Mouse (Mus musculus) embryo, embryonic 10 days (tissue): Measurements from ENCODE around the gene Slit1.

Source experiments
- DNase-seq: peaks from one replicate; pipeline ENCODE4 v3.0.0-alpha.2; 2015; ENCODE audit warnings: low spot score

The Slit1 gene

DNA sequence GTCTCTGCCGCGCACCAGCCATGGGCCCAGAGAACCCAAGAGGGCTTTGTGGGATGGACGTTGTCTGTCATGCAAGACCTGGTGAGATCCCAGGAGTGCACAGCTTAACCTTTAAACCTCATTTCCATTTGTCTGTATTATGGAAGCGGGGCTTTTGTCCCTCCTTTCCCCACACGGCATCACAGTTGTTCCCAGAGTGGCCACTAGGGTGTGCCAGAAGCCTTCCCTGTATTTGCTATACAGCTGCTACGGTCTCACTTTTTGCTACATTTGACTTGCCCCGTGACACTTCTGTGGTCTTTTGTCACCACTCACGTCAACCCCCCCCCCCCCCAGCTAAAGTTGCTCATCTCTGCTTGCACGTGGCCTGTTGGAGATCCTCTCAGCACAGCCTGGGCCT lies 87.5 kb downstream of the Slit1 start:
- DNase-seq: peak; percentile 88

DNA sequence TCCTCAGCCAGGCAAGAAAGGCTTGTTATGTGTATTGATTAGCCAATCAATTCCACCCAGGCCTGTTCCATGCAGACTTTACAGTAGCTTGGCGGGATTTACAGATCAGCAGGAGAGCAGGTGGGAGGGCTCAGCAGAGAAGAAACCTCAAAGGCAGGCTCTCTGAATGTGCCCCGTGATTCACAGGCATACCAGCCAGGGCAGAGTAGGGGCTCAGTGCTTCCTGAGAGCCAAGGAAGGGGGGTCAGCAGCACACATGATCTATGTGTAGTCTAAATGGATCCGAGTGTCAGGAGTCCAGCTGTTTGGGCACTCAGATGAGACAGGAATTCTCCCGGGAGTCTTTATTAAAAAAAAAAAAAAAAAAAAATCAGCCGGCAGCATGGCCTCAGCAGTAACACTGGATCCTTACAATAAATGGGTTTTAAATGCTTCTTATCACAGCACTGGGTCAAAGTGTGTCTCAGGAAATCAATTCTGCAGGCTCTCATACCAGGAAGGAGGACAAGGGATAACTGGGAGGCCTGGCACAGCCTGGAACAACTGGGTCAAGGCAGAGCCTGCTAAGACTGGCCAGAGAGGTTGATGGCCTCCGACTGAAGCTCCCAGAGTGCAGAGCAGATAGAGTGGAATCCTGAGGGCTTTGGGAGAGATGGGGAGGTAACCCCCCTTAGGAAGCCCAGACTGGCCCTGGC lies 88.2 kb downstream of the Slit1 start:
- DNase-seq: no peak

DNA sequence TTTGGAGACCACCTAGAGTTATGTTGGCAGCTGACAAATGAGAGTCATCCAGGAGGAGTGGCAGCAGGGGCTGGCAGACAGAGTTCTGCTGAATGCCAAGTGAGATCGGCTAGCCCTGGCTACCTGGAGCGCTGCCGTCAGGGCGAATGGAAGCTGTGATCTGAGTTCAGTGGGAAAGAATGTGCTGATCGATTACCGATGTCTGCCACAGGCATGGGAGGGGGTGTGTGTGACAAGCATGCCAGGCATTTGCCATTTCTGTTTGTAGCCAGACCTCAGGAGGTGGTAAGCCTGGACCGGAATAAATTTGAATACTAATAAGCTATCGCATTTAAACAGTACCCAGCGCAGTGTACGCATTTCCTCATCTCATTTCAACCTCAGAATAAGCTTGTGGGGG lies 91.5 kb downstream of the Slit1 start:
- no peak for DNase-seq

DNA sequence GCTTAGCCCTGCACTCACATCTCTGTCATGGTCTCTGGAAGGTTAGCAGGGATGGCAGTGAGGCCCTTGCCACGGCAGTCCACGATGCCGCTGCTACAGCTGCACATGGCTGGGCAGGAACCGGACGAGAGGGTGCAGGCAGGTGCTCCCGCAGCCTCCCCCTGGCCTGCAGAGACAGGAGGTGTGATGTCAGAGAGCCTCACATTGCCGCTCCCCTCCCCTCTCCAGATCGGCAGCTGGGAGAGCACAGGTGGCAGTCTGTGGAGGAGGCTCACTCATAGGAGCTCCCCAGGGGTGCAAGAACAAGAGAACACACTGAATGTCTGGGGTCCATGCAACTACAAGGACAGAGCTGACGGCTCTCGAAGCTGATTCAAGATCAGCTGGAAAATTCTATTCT lies 94.1 kb downstream of the Slit1 start:
- DNase-seq: no peak

DNA sequence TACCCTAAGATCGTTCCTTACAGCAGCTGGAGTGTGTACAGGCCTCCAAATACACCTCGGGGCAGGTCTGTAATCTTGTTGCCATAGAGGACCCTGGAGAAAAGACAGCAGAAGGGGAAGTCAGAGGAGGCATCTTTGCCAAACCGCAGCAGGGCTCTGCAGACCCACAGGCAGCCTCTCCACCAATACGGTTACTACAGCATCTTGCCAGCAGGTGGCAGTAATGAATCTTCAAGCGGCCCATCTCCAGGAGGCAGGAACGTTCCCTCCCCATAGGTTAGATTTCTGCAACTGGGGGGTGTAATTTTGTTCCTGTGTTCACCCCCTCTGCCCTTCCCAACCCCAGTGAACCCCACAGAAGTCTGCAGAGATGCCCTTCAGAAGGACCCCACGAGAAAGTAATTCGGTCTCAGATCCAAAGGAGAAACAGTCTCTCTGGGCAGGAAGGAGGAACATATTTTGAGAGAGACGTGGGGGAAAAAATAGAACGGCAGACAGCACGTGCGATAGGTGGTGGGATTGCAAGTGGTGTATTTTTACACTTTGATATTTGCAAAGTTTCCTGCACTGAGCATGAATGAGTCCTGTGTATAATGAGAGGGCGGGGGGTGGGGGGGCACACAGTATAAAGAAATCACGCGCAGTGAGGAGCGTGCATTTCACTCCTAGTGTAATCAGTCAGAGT lies 96.4 kb downstream of the Slit1 start:
- peak; percentile 85 for DNase-seq

DNA sequence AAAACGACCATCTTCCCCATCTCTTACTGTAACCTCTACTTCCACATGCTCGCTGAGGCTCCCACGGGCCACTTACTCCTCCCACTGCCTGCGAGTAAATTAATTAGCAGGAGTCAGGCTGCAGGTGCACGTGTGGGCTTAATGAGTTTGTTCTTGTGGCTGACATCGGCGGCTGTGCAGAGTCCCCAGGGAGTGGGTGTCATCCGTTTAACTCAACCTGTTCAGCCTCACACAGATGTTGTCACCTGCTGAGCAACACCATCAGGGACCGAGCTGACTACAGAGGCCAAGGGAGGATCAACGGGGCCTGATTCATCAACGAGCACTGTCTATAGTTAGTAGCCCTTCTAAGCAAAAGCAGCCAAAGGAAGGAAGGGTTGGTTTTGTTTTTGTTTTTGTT lies 100.5 kb downstream of the Slit1 start:
- no peak for DNase-seq

DNA sequence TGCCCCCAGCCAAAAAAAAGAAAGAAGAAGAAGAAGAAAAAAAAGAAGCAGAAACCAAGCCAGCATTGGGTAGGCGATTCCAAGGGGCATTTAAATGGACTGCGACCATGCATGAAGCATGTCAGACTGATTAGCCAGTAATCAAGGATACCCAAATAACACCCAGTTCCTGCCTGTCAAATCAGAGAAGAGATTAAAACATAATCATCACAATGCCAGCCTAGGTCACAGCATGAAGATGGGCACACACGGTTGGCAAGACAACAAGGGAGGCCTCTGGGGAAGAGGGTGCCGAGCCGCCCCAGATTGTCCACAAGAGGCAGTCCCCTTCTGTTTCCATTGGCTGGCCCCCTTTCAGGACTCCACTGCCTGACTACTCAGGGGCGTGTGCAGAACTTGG lies 108.5 kb downstream of the Slit1 start:
- no peak for DNase-seq

DNA sequence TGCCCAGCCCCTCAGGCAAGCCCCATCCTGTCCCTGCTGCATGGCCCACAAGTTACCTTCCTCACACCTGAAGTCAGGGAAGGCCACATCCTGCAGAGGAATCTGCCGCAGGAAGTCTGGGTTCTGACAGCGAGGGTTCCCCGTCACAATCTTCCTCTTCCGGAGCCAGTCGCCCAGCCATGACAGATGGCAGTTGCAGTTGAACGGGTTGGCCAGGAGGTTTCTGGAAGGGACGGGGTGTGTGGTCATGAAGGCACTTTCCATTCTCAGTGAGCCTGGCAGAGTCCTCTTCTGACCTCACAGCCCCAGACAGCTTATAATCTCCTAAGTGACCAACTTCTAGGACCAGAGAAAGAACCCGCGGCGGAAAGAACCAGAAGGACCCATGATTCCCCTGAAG lies 109.4 kb downstream of the Slit1 start:
- no peak for DNase-seq

DNA sequence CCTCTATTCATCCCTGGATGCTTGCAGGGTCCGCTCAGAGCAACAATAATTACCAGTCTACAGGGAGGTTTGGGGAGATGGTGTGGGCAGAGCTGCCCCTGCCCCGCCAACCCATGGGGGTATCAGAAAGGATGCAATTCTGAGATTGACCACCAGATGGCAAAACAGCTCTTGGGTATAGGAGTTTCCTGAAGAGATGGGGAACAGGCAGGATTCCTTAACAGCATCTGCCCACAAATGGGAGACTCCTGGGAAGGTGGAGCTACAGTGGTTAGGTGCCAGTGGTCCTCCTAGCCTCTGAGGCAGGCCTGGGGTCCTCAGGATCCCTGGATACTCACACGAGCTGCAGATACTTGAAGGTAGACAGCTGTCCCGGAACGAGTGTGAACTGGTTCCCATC lies 113.9 kb downstream of the Slit1 start:
- peak; percentile 84 for DNase-seq

DNA sequence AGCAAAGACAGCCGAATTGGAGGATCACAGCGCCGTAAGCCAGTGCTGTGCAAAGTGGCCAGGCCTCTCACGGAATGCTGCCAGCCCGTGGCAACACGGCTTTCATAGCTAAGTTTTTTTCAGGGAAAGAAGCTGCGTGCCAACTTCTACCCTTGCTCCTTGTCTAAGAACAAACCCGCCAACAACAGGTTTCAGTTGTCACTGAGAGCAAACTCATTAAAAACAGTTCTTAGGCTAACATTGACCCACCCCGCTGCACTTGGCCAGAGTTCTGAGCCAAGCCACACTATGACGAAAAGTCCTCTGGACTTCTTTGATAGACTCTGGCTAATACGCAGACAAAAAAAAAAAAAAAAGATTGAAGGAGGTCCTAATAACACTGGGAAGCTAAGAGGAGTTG lies 114.5 kb downstream of the Slit1 start:
- no peak for DNase-seq

DNA sequence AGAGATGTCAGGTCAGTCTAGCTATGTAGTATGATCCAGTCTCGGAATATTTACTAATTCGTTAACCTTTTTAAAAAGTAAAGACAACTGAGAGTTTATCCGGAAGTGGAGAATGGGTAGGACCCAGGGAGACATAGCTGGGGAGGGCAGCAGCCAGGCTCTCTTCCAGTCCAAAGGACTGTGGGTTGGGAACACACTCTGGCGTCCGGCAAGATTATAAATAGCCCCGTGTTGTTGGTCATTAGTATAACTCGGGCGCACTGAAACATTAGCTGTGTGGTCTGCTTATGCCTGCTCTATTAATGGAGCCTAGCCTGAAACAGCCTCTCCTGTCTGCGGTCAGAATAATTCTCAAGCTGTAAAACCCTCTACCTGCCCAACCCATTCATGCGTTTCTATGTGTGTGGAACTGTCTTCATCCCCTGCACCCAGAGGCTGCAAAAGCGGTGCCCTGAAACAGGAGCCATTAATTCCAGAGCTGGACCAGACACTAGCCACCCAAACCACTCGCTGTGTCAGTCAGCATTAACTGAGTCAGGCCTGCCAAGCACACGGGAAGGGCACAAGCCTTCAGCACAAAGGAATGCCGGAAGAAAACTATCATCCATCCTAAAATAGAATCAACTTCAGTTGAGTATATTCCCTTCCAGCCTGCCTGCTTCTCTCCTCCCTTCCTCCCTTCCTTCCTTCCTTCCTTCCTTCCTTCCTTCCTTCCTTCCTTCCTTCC lies 122.9 kb downstream of the Slit1 start:
- no peak for DNase-seq

DNA sequence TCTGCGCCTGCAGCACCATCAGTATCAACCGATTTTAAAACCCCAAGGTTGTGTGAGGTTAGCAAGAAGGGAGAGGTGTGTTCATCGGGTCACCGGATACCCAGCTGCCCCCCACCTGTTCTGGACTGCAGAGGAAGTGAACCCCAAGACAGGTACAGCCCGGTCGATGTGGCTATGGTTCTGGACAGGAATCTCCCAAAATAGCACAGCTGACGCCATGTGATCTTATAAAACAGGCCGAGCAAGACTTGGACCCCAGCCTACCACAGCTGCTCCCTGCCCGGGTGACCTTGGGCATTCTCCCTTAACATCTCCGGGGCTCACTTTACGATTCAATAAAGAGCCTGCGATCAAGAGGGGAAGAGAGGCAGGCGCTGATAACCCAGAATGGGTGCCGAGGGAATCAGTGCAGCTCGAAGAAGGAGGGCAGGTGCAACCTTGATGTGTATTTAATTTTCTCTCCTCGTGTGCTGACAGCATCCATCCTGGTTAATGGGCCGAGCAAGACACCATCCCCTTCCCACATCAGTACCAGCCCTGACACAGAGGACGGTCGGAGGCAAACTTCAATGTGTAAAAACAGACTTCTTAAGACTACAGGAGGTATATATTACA lies 124.6 kb downstream of the Slit1 start:
- no peak for DNase-seq

DNA sequence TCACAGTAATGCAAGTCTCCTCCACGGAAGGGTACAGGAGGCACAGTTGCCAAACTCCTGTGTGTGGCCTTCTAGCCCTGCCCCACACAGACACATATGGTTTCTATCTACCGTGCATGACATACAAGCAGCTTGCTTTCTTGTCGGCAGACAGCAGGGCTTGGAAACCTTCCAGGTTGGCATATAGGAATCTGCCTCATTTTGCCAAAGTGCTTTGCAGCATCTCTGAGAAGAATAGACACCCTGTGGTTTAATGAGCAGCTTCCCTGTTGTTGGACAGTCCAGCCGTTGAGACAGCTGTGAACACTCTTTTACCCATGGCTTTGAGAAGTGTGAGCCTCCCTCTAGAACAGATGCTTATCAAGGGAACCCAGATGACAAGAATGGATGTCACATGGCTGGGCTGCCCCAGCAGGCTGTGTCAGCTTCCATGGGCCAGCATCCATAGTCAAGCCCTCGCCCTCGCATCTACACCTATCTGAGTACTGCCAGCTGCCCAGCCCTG lies 125.3 kb downstream of the Slit1 start:
- peak; percentile 37 for DNase-seq

DNA sequence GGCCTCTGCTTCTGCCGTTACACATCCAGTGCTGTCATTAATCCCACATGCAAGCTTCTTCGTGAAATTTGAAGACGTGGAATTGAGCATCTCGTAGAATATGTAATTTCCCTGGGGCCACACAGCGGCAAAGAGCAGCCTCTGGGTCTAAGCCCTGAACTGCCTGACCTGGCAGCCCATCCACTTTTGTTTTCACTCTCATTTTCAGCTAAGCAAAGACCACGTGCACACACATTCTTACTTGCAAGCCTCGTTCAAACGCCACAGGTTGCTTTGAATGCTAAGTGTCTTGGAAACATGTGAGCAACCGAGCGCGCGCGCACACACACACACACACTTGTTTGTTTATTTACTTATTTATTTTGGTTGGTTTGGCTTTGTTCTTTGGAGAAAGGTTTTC lies 126.4 kb downstream of the Slit1 start:
- no peak for DNase-seq

DNA sequence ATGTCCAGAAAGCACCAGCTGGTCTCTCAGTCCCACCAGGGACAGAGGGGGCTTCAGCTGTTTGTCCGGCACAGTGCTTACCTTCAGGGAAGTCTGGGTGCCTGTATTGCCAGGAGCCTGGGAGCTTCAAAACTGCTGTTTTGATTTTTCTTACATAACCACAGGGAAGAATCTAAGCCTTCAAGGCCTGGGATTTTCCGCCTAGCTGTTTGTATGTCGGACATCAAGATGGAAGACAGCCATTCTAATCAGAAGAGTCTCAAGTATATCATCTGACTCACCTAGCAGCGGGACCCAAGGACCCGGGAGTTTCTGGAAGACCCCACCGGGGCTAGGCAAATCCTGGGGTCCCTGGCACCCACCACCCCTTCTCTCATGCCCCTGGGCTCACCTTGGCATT lies 127.2 kb downstream of the Slit1 start:
- no peak for DNase-seq

DNA sequence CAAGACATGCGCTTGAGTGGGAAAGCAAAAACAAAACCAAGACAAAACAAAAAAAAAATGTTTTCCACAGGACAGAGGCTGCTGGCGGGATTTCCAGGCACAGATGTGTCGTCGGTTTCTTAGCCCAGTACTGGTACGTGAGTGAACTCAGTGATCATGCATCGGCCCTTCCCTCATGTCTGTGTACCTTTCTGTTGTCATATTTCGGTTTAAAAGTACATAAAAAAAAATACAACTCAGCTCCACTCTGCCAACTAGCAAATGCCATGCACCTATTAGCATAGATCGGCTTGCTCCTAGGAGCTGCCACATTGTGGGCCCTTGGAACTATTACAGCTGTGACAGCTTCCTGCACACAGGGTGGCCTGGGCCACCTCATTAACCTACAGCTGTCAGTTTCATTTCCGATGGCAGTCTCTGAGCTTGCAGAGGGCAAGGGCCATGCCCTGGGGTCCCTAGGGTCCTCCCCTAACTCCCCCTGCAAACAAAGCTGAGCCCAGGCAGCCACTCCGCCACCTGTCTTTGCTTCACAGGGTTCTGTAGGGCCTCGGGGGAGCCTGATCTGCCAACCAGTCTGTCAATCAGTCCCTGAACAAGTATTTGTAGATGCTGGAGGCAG lies 127.8 kb downstream of the Slit1 start:
- peak; percentile 80 for DNase-seq

DNA sequence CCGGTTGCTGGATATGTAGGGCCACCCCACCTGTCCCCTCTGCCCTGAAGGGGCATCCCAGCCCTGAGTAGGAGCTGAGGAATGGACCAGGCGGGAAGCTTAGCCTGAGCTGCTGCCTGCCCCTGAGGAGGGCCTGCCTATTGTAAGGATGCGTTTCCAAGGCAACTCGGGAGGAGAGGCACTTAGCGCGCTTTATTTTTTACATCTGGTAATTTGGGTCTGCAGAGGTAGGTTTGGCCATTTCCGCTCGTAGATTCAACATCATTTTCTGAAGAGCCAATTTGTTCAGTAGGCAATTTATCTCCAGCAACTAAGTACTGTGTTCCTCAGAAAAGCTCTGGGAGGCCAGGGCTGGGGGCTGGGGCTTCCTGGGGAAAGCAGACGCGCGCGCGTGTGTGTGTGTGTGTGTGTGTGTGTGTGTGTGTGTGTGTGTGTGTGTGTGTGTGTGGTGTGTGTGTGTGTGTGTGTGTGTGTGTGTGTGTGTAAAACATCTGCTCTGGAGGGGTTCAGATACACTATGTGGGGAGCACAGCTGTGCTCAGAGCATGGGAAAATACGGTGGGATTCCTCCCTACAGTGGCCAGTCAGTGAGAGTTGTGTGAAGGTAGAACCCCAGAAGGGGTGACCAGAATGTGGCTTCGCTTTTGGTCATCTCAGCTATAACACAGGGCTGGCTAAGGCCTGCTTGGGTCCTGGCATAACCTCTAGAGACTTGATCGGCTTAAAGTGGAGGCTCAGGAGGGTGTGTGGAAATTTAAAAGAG lies 130.0 kb downstream of the Slit1 start:
- peak; percentile 75 for DNase-seq

DNA sequence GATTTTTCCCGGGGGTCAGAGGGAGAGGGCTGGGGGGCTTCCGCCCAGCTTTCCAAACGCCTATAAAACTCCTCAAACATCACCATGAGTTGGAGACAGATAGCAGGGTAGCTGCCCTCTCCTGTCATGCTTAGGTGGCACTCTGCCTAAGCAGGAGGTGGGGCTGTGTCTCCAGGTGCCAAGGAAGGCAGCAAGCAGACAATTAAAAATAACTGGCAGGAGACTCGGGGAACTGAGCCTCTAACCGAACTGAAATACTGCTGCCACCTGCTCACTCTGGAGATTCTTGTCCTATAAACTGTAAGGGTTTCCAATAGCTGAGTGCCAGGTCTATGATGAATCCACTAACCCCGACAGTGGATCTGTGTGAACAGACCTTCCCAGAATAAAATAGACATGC lies 131.8 kb downstream of the Slit1 start:
- DNase-seq: no peak

DNA sequence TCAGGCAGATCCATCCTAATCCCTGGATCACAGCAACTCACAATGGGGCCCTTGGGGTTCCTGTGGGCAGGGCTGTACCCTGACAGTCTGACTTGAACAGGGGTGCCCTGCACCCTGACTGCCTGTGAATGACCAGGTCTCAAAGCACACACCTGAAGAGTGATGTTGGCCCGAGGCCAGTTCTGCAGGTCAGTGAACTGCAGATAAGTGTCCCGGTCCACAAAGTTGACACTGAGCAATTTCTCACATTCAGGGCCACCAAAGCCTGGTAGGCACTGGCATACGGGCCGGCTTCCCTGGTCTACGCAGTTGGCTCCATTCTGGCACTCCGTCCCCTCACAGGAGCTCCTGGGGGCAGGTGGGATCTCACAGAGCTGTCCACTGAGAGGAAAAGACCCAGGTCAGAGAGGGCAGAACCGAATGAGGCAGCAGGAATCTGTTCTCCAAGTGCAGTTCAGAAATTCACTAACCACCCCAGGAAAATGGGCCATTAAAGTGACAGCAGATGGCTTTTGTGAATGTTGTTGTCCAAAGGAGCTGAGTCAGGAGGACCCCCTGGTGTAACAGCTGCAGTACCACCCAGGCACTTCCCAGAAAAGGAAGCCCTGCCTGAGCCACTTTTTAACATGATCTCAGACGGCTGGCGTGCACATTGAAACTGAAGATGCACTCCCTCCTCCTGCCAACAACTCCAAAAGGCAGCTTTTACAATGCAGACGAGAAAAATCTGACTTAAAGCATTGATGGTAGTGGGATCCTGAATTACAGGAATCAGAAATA lies 137.1 kb downstream of the Slit1 start:
- no peak for DNase-seq

DNA sequence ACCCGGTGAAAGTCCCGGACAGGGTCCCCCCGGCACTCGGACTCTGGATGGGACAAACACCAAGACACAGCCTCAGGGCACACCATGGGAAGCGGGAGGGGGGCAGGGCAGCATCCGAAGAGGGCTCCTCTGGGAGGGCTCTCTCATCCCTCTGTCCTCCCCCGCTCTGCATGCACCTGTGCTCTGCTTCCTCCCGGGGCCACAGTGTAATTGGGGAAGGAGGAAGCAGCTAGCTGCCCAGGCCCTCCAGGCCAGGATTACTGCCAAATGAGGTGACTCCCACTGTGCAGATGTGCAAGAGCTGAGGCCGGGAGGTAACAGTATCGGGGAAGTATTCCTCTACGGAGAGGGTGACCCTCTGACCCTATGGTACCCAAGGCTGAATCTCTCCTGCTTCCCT lies 142.8 kb downstream of the Slit1 start:
- DNase-seq: no peak
